Mouse (Mus musculus): ENCODE measurements at regions not wholly inside any gene's neighbourhood (a gene's known extent, or its start where the extent isn't known, plus 50 kb on each side); places are given as distances from the start of the nearest gene placed in this dataset.

DNA sequence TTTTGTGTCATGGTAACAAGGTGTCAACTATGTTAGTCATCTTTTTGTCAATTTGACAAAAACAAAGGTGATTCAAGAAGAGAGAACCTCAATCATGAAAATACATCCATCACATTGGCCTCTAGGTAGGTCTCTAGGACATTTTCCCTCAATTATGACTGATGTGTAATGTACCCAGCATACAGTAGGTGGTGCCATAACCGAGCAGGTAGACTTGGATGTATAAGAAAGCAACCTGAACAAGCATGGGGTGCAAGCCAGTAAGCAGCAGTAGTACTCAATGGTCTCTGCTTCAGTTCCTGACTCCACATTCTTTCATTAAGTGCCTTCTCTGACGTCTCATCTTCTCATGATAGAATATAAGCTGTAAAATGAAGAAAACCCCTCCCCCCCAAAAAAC lies 463.8 kb downstream of the Tmem161b start:
- Histone ChIP-seq H3K36me3 (ENCODE audit: control insufficient read depth in 1 of 2, insufficient read depth in 2 of 2, low read length in 2 of 2) (no peaks in the 10 kb centered on the region), H3K4me1 (ENCODE audit: control insufficient read depth in 1 of 2, insufficient read depth in 2 of 2, low read length in 2 of 2) (no peaks in the 10 kb centered on the region), H3K4me3 (ENCODE audit: control insufficient read depth in 1 of 2, insufficient read depth in 1 of 2, low read depth in 2 of 2, low read length in 2 of 2) (no peak overlapping the region), H3K9ac (ENCODE audit: control insufficient read depth, low read depth, low read length, poor library complexity, severe bottlenecking) (no peak overlapping the region), H3K27me3 (ENCODE audit: control insufficient read depth in 1 of 2, insufficient read depth in 2 of 2, low read length in 2 of 2) (no peaks in the 10 kb centered on the region), H3K9me3 (replicated peaks; ENCODE audit: insufficient read depth, low read length) (no peaks in the 10 kb centered on the region), H3K27ac (ENCODE audit: control insufficient read depth, low read depth, low read length) (no peak overlapping the region), H3K79me2 (ENCODE audit: control insufficient read depth, insufficient read depth, low read length, poor library complexity) (no peaks in the 10 kb centered on the region)
- no peak for DNase-seq (ENCODE audit: low read depth, low spot score)
- peak in 1 of 3 experiments; percentile 21; a peak in 1 of 6 replicates for TF ChIP-seq CTCF (IDR thresholded peaks at IDR 0.05 in 2 of 3, conservative IDR thresholded peaks at IDR 0.05 in 1 of 3; ENCODE audit: control insufficient read depth in 1 of 3, insufficient read depth in 1 of 3, low read depth in 2 of 3, low read length in 3 of 3, poor library complexity in 1 of 3, severe bottlenecking in 1 of 3)
- TF ChIP-seq RAD21 (IDR thresholded peaks at IDR 0.05; ENCODE audit: low read depth, low read length), result peak; percentile 10
- no peak for TF ChIP-seq ELF1 (IDR thresholded peaks at IDR 0.05; ENCODE audit: low read depth, low read length)

DNA sequence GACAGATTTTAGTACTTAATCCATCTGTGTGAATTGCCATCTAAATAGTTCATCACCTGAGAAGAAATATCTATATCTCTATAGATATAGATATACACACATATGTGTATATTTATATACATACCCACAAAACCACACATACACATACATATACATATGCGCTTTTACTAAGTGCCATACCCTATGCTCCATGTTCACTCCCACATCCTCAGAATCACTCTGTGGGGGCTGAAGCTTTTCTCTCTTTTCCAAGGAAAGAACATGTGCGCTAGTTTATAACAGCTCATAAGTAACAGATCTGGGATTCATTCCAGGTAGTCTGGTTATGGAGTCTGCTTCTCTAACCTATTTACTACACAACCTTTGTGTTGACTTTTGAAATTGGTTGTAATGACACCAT lies 471.4 kb downstream of the Tmem161b start:
- Histone ChIP-seq H3K9ac (ENCODE audit: control insufficient read depth, low read depth, low read length, poor library complexity, severe bottlenecking) (no peak overlapping the region), H3K36me3 (ENCODE audit: control insufficient read depth in 1 of 2, insufficient read depth in 2 of 2, low read length in 2 of 2) (no peaks in the 10 kb centered on the region), H3K4me3 (ENCODE audit: control insufficient read depth in 1 of 2, insufficient read depth in 1 of 2, low read depth in 2 of 2, low read length in 2 of 2) (no peak overlapping the region), H3K27ac (ENCODE audit: control insufficient read depth, low read depth, low read length) (no peak overlapping the region), H3K27me3 (ENCODE audit: control insufficient read depth in 1 of 2, insufficient read depth in 2 of 2, low read length in 2 of 2) (no peaks in the 10 kb centered on the region), H3K79me2 (ENCODE audit: control insufficient read depth, insufficient read depth, low read length, poor library complexity) (no peaks in the 10 kb centered on the region), H3K9me3 (replicated peaks; ENCODE audit: insufficient read depth, low read length) (no peaks in the 10 kb centered on the region), H3K4me1 (ENCODE audit: control insufficient read depth in 1 of 2, insufficient read depth in 2 of 2, low read length in 2 of 2) (no peaks in the 10 kb centered on the region)
- DNase-seq (ENCODE audit: low read depth, low spot score), result no peak
- TF ChIP-seq HCFC1 (IDR thresholded peaks at IDR 0.05; ENCODE audit: low read depth, low read length) (no peak), NELFE (IDR thresholded peaks at IDR 0.05; ENCODE audit: low read depth, low read length) (no peak), MYB (IDR thresholded peaks at IDR 0.05; ENCODE audit: low read depth, low read length) (no peak), CHD2 (IDR thresholded peaks at IDR 0.05; ENCODE audit: low read length) (no peak), MAFK (IDR thresholded peaks at IDR 0.05; ENCODE audit: borderline replicate concordance, low read depth, low read length) (no peak), NRF1 (IDR thresholded peaks at IDR 0.05; ENCODE audit: insufficient read depth, low read depth, low read length, poor library complexity, severe bottlenecking) (no peak), ZMIZ1 (IDR thresholded peaks at IDR 0.05; ENCODE audit: low read depth, low read length) (no peak), POLR2AphosphoS5 (IDR thresholded peaks at IDR 0.05; ENCODE audit: borderline replicate concordance, low read depth, low read length) (no peak), MAZ (IDR thresholded peaks at IDR 0.05; ENCODE audit: low read depth, low read length) (no peak), RAD21 (IDR thresholded peaks at IDR 0.05; ENCODE audit: low read depth, low read length) (no peak), MYC (IDR thresholded peaks at IDR 0.05; ENCODE audit: low read depth, low read length) (no peak), ETS1 (IDR thresholded peaks at IDR 0.05; ENCODE audit: low read depth, low read length) (no peak)

DNA sequence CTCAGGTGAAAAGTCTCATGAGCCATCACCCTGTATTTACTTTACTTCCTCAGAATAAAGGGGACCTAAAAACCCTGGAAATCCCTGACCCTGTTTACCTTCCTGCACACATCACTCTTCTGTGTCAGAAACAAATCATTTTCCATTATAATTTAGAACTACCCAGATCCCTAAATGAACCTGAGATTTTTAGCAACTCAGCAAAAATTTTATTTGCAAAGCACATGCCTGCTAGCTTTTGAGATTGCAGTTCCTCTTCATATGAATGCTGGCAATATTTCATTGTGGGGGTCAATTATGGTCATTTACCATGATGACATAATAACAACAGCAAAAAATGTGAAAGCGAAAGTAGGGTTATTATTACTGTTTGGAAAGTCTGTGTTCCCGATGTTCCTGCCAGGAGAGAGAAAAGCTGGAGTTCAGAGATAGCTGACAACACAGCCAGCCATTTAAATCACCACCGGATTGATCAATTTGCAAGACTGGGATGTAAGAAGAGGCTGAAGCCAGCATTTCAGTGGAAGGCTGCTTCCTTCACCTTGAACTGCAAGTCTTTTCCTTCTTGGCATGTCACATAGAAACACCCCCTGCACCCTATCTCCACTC lies 476.5 kb downstream of the Tmem161b start:
- TF ChIP-seq CHD2 (IDR thresholded peaks at IDR 0.05; ENCODE audit: low read length), result no peak
- 0 out of 2 replicates have a peak, but pooled peaks have one; percentile 22 for TF ChIP-seq MAFK (IDR thresholded peaks at IDR 0.05; ENCODE audit: borderline replicate concordance, low read depth, low read length)
- Histone ChIP-seq H3K79me2 (ENCODE audit: control insufficient read depth, insufficient read depth, low read length, poor library complexity) (no peaks in the 10 kb centered on the region), H3K9ac (ENCODE audit: control insufficient read depth, low read depth, low read length, poor library complexity, severe bottlenecking) (no peak overlapping the region), H3K4me1 (ENCODE audit: control insufficient read depth in 1 of 2, insufficient read depth in 2 of 2, low read length in 2 of 2) (no peaks in the 10 kb centered on the region), H3K9me3 (replicated peaks; ENCODE audit: insufficient read depth, low read length) (no peaks in the 10 kb centered on the region), H3K27me3 (ENCODE audit: control insufficient read depth in 1 of 2, insufficient read depth in 2 of 2, low read length in 2 of 2) (no peaks in the 10 kb centered on the region), H3K36me3 (ENCODE audit: control insufficient read depth in 1 of 2, insufficient read depth in 2 of 2, low read length in 2 of 2) (no peaks in the 10 kb centered on the region), H3K4me3 (ENCODE audit: control insufficient read depth in 1 of 2, insufficient read depth in 1 of 2, low read depth in 2 of 2, low read length in 2 of 2) (no peak overlapping the region), H3K27ac (ENCODE audit: control insufficient read depth, low read depth, low read length) (no peak overlapping the region)
- no peak for DNase-seq (ENCODE audit: low read depth, low spot score)

Data from MEL (cell line).